Mouse (Mus musculus) hindbrain, embryonic 13.5 days (tissue): ENCODE results near the gene Rp2. TPM values are rescaled to one million over a fixed set of nuclear protein-coding genes. Genes with fewer than 3 reads are reported as not detected.
"Not testable (repeated sequence)": the region's sequence is repeated elsewhere in the genome, so short reads cannot be mapped to it uniquely, and the experiment has no call there.

Source experiments
- ATAC-seq: fragments of 200-750 bp; cut with Nextera tagmentation; 2 replicates; pipeline ENCODE4 v1.8.0; 2017; ENCODE audit warnings: moderate TSS enrichment; ENCODE audit not compliant: low FRiP score
- H3K27ac ChIP-seq: fragments of 300-500 bp; sonication (generic); 2 replicates; pipeline ENCODE4 v1.5.1; 2015; ENCODE audit warnings: inconsistent platforms, mild to moderate bottlenecking, moderate library complexity
- H3K27me3 ChIP-seq: fragments of 300-500 bp; sonication (generic); 2 replicates; pipeline ENCODE4 v1.6.1; 2015; ENCODE audit warnings: mild to moderate bottlenecking, inconsistent platforms
- H3K36me3 ChIP-seq: fragments of 300-500 bp; sonication (generic); 2 replicates; pipeline ENCODE4 v1.6.1; 2015; ENCODE audit warnings: mild to moderate bottlenecking, inconsistent platforms
- H3K4me1 ChIP-seq: fragments of 300-500 bp; sonication (generic); replicated peaks from 2 replicates; pipeline ENCODE4 v1.6.1; 2015; ENCODE audit warnings: inconsistent platforms
- H3K4me2 ChIP-seq: fragments of 300-500 bp; sonication (generic); 2 replicates; pipeline ENCODE4 v1.6.1; 2015; ENCODE audit warnings: inconsistent platforms, mild to moderate bottlenecking, moderate library complexity
- H3K4me3 ChIP-seq: fragments of 300-500 bp; sonication (generic); 2 replicates; pipeline ENCODE4 v1.5.1; 2015; ENCODE audit warnings: mild to moderate bottlenecking, inconsistent platforms
- H3K9ac ChIP-seq: fragments of 300-500 bp; sonication (generic); 2 replicates; pipeline ENCODE4 v1.6.1; 2015; ENCODE audit warnings: mild to moderate bottlenecking, inconsistent platforms
- H3K9me3 ChIP-seq: fragments of 300-500 bp; sonication (generic); 2 replicates; pipeline ENCODE4 v1.6.1; 2016; ENCODE audit warnings: inconsistent platforms
- WGBS: fragments of 180-500 bp; shearing (Covaris S2); methylation state at CpG from one replicate; pipeline ENCODE4 v1.1.7; 2015; 5-methylcytosine and 5-hydroxymethylcytosine counted together
- polyA plus RNA-seq: library from polyadenylated mRNA; unstranded; fragments of >200 nt; fragmentation: Nextera tagmentation; extraction: Ambion mirVana; gene quantifications from 2 replicates; pipeline ENCODE4 v1.2.1, GENCODE M21; 2015

Rp2 gene
- polyA plus RNA-seq, result 15.6 and 17.9 TPM in 2 replicates

DNA sequence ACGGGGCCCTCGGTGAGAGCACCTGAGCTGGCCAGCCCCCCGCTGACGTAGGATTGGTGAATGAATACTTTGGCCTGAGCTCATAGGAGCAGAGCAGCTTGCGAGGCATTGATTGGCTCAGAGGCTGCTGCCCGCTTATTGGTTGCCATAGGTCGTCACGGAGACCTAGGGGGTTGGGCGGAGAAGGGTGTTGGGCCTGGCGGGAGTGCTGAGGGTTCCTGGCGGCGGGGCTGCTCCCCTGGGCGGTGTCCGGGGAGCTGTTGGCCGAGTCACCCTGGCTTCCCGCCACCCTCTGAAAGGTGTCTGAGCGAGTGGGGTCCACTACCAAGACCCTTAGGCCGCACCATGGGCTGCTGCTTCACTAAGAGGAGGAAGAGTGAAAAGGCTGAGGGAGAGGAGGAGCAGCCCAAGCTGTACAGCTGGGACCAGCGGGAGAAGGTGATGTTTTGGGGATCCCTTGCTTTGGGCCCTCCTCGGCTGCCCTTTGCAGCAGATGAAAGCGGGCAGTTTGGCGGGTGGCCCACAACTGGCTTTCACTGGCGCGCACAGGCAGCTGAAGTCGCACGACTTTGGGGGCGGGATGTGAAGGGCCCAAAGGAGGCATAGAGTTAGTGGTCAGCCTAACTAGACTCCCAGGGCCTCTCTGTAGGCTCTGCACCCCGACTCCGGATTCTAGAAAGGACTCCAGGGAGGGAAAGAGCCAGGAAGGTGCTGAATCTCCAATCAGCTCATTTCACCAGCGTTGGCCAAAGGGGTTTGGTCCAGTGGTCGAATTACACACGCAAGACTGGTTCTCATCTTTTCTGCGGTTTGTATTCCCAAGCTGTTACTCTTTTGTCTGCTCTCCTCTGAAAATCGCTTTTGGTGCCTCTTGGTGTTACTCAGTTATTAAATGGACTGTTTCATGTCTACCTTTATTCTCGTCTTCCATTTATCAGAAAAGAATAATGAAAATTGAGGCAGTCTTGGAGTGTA is at the start of gene Rp2:
TSS of gene Rp2 (plus strand) at position 91 of the 975 bp plus-strand sequence.
- H3K4me1 ChIP-seq, result peaks cover 6% of the 10 kb centered on the region; the same call in 1 of the 2 replicates
- WGBS, result 16% methylated on average over 35 of the region's 35 CpGs
- H3K27me3 ChIP-seq, result no peaks in the 10 kb centered on the region
- peak; percentile 100 for ATAC-seq
- H3K36me3 ChIP-seq, result no peaks in the 10 kb centered on the region
- peak within 1 kb of the TSS; percentile 70 for H3K27ac ChIP-seq
- H3K4me2 ChIP-seq, result peak within 1 kb of the TSS; percentile 58
- H3K4me3 ChIP-seq, result peak within 1 kb of the TSS; percentile 57
- no peaks in the 10 kb centered on the region for H3K9me3 ChIP-seq
- H3K9ac ChIP-seq, result peak within 1 kb of the TSS; percentile 74

DNA sequence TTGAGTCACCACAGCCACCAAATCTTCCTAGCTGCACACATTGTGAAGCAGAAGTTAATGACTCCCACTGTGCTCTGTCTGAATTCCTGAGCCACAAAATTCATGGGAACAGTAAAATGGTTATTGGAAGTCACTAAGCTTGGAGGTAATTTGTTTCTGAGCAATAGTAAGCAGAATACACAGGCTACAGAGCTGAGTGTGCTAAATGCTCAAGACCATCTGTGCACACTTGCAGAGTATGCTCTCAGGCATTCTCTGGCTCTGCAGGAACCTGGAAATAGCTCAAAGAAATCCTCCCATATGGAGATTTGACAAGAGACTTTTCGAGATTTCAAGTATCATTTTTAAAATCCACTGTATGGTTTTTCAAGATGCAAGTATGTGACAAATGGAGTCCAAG is 31.5 kb upstream of the Rp2 start:
- WGBS, result 81% methylated on average over 1 of the region's 1 CpGs
- Histone ChIP-seq H3K27ac (no peak overlapping the region), H3K4me1 (no peaks in the 10 kb centered on the region), H3K4me3 (no peak overlapping the region), H3K27me3 (no peaks in the 10 kb centered on the region), H3K9ac (no peak overlapping the region), H3K9me3 (no peaks in the 10 kb centered on the region), H3K36me3 (no peaks in the 10 kb centered on the region), H3K4me2 (no peak overlapping the region)
- ATAC-seq, result no peak

DNA sequence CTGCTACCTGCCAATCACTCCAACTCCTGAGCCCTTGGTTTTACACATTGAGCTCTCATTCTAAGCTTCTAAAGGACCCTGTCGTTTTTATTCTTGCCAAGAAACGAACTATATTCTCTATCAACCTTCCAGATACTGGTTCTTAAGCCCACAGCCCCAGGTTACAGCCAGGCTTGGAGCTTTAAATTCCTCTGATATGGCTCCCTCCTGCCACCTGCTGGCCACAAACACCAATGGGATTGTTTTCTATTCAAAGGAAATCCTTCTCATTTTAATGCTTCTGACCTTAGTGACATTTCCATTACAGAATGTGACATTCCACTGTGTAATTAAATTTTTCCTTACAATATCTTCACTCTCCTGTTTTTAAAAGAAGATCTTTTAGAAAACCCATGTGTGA is 28.6 kb upstream of the Rp2 start:
- WGBS, result 19% methylated on average over 2 of the region's 2 CpGs
- H3K9me3 ChIP-seq, result no peaks in the 10 kb centered on the region
- no peak overlapping the region for H3K27ac ChIP-seq
- H3K4me1 ChIP-seq, result no peaks in the 10 kb centered on the region
- H3K9ac ChIP-seq, result no peak overlapping the region
- no peaks in the 10 kb centered on the region for H3K27me3 ChIP-seq
- H3K4me2 ChIP-seq, result no peak overlapping the region
- no peak for ATAC-seq
- no peak overlapping the region for H3K4me3 ChIP-seq
- H3K36me3 ChIP-seq, result no peaks in the 10 kb centered on the region

DNA sequence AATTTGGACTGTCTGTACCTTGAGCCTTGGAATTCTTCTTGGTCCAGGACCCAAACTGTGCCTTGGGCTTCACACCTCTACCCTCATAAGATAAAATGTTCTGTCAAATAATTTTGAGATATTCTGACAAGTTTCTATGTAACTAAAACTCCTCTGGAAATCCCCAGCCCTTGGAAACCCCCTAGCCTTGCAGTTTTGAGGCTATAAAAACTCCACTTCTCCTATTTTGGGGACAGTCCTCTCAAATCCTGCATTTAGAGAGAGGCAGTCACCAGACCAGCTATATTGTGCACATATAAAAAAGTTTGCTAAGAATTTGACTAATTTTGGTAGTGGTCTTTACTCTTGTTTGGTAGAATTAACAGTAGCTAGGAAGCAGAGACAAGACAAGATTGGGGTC is 19.3 kb upstream of the Rp2 start:
- Histone ChIP-seq H3K4me3 (no peak overlapping the region), H3K36me3 (no peaks in the 10 kb centered on the region), H3K4me1 (no peaks in the 10 kb centered on the region), H3K27me3 (no peaks in the 10 kb centered on the region), H3K9me3 (no peaks in the 10 kb centered on the region), H3K4me2 (no peak overlapping the region), H3K27ac (no peak overlapping the region), H3K9ac (no peak overlapping the region)
- ATAC-seq, result no peak

DNA sequence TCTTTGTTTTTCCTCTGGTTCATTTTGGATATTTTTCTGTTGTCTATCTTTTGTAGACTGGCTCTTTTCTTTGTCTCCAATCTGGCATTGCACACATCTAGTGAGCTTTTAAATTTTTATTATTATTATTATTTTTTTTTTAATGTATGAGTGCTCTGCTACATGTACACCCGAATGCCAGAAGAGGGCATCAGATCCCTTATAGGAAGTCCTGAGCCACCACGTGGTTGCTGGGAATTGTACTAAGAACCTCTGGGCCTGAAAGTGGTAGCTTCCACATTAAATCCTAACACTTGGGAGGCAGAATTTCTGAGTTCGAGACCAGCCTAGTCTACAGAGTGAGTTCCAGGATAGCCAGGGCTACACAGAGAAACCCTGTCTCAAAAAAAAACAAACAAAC is 17.9 kb upstream of the Rp2 start:
- no peak overlapping the region for H3K4me3 ChIP-seq
- no peak overlapping the region for H3K4me2 ChIP-seq
- H3K27me3 ChIP-seq, result no peaks in the 10 kb centered on the region
- H3K9me3 ChIP-seq, result no peaks in the 10 kb centered on the region
- 66% methylated on average over 3 of the region's 3 CpGs for WGBS
- H3K27ac ChIP-seq, result no peak overlapping the region
- H3K9ac ChIP-seq, result no peak overlapping the region
- H3K4me1 ChIP-seq, result no peaks in the 10 kb centered on the region
- no peaks in the 10 kb centered on the region for H3K36me3 ChIP-seq
- ATAC-seq, result no peak

DNA sequence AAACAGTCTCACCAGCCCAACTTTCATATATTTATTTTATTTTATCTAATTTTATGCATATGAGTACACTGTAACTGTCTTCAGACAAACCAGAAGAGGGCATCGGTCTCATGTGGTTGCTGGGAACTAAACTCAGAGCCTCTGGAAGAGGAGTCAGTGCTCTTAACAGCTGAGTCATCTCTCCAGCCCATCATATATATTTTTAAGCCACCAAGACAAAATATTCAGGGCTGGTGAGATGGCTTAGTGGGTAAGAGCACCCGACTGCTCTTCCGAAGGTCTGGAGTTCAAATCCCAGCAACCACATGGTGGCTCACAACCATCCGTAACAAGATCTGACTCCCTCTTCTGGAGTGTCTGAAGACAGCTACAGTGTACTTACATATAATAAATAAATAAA is 14.0 kb upstream of the Rp2 start:
- not testable (repeated sequence) for H3K4me1 ChIP-seq, H3K9me3 ChIP-seq, H3K36me3 ChIP-seq, H3K4me3 ChIP-seq, H3K27me3 ChIP-seq, H3K27ac ChIP-seq, H3K4me2 ChIP-seq, H3K9ac ChIP-seq, ATAC-seq
- 96% methylated on average over 4 of the region's 4 CpGs for WGBS

DNA sequence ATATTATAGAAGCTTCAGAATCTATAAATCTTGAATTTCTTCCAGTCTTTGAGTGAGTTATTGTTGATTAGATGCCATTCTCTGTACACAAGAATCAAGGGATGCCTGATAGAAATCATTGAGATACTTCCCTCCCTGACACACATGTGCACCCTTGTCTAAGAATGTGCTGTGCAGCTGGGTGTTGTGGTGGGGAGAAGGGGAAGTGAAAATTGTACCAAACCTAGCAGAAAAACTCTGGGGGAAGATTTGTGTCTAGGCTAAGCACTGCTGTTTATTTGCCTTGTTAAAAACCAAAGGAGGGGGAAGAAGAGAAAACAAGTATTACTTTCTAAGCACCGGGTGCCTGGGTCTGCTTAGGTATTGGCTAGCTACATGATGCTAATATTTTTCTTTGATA is 9.0 kb upstream of the Rp2 start:
- ATAC-seq, result no peak
- no peak overlapping the region for H3K27ac ChIP-seq
- 89% methylated on average over 1 of the region's 1 CpGs for WGBS
- no peaks in the 10 kb centered on the region for H3K27me3 ChIP-seq
- H3K4me2 ChIP-seq, result no peak overlapping the region
- no peaks in the 10 kb centered on the region for H3K4me1 ChIP-seq
- no peak overlapping the region for H3K9ac ChIP-seq
- H3K4me3 ChIP-seq, result no peak overlapping the region
- no peaks in the 10 kb centered on the region for H3K36me3 ChIP-seq
- no peaks in the 10 kb centered on the region for H3K9me3 ChIP-seq

DNA sequence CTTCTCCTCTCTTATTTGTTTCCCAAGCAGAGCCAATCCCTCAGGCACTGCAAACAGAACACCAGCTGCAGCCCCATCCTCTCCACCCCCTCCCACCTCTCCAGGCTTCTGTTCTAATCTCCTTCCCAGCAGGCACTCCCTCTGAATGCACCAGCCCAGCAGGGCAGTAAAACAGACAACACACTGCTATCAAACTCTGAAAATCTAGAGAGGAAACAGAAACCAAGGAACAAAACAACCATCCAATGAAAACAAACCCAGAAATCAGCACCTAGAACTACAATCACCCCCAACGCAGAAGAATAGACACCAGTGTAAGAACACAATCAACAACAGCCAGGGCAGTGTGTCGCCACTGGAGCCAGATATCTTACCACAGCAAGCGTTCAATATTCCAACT is 8.0 kb upstream of the Rp2 start:
- Histone ChIP-seq H3K4me2 (no peak overlapping the region), H3K27me3 (no peaks in the 10 kb centered on the region), H3K4me1 (no peaks in the 10 kb centered on the region), H3K9ac (no peak overlapping the region), H3K9me3 (no peaks in the 10 kb centered on the region), H3K4me3 (no peak overlapping the region), H3K27ac (no peak overlapping the region), H3K36me3 (no peaks in the 10 kb centered on the region)
- ATAC-seq, result no peak
- WGBS, result 32% methylated on average over 3 of the region's 3 CpGs

DNA sequence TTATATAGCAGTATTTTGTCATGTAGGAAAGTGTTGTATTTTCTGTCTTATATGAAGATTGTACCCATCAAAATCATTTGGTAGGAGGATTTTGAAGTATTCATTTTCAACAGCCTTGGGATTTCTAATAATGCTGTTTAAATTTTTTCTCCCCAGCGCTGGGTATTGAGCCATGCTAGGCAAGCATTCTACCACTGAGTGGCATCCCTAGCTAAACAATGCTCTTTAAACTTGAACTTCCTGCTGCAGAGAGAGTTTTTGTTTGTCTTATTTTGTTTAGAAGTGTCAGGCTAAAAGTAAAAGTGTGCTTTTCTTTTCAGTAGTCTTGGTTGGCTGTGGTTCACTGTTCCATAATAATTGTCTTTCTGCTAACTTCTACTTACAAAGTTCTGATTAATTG is 1.8 kb downstream of the Rp2 start:
- Histone ChIP-seq H3K9ac (no peak overlapping the region), H3K9me3 (no peaks in the 10 kb centered on the region), H3K4me2 (peak overlapping the region; percentile 40), H3K4me3 (peak overlapping the region; percentile 12; the same call in 1 of the 2 replicates), H3K27me3 (no peaks in the 10 kb centered on the region), H3K27ac (no peak overlapping the region), H3K4me1 (peaks cover 6% of the 10 kb centered on the region; the same call in 1 of the 2 replicates), H3K36me3 (no peaks in the 10 kb centered on the region)
- no peak for ATAC-seq
- WGBS, result 79% methylated on average over 1 of the region's 1 CpGs

DNA sequence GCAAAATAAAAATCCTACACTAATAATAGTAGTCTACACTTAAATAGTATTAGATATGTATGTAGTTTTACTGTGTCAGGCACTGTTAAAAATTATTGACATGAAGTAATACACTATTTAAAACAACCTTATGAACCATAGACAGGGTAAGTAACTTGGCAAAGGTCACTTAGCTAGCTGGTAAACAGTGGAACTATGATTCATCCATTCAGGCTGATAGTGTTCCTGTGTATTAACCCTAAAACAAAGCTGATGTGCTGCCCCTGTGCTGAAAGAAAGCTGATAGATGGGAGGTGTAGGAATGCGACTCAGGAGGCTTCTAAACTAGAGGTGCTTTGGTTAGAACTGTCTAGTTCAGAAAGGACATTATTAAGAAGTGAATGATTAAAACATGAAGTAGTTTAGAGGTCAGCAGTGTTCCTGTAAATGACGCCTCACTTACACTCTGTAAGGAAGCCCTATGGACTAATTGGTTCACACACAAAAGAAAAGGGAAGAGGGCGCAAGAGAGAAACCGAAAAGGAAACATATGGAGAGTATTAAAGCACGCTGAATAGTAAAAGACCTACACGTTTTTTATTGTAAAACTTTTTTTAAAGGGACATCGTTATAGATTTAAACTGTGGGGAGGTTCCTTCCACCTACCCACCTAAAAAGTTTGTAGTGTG is 15.2 kb downstream of the Rp2 start:
- no peak for ATAC-seq
- Histone ChIP-seq H3K27ac (no peak overlapping the region), H3K4me2 (no peak overlapping the region), H3K4me1 (no peaks in the 10 kb centered on the region), H3K27me3 (no peaks in the 10 kb centered on the region), H3K36me3 (peaks cover 4% of the 10 kb centered on the region), H3K9ac (no peak overlapping the region), H3K4me3 (no peak overlapping the region), H3K9me3 (no peaks in the 10 kb centered on the region)
- 75% methylated on average over 7 of the region's 7 CpGs for WGBS

DNA sequence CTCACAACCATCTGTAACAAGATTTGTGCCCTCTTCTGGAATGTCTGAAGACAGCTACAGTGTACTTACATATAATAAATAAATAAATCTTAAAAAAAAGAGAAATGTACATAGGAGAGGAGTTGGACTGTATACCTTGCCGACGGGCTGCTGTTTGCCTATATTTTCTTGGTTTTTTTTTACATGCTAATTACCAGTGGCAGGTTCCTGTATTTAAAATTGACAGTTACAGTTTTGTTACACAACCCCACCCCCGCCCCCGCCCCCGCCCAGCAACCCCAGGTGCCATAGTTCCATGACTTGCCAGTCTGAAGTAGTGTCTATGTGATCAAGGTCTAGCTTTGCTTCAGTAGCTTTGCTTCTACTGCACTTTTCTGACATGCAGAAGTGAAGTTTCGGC is 18.0 kb downstream of the Rp2 start:
- H3K4me2 ChIP-seq, result no peak overlapping the region
- WGBS, result 93% methylated on average over 6 of the region's 6 CpGs
- peaks cover 4% of the 10 kb centered on the region for H3K36me3 ChIP-seq
- no peak for ATAC-seq
- H3K4me3 ChIP-seq, result no peak overlapping the region
- no peak overlapping the region for H3K27ac ChIP-seq
- H3K4me1 ChIP-seq, result no peaks in the 10 kb centered on the region
- no peaks in the 10 kb centered on the region for H3K9me3 ChIP-seq
- no peaks in the 10 kb centered on the region for H3K27me3 ChIP-seq
- H3K9ac ChIP-seq, result no peak overlapping the region

DNA sequence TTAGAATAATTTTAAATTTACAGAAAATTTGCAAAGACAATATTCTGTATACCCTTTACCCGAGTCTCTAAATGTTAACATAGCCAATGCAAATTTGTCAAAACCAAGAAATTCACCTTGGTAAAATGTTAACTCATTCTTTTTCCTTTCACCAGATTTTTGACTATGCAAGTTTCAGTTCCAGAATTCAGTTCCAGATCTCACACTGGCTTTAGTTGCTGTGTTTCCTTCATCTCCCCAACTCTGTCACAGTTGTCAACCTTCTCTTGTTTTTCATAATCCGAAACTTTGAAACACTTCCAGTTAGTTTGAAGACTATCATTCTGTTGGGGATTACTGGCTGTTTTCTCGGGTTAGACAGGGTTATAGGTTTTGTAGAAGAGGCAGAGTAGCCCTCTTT is 22.7 kb downstream of the Rp2 start:
- Histone ChIP-seq H3K9me3 (no peaks in the 10 kb centered on the region), H3K27ac (no peak overlapping the region), H3K4me1 (no peaks in the 10 kb centered on the region), H3K27me3 (no peaks in the 10 kb centered on the region), H3K9ac (no peak overlapping the region), H3K4me3 (no peak overlapping the region), H3K36me3 (peaks cover 9% of the 10 kb centered on the region), H3K4me2 (no peak overlapping the region)
- 89% methylated on average over 3 of the region's 3 CpGs for WGBS
- ATAC-seq, result no peak

DNA sequence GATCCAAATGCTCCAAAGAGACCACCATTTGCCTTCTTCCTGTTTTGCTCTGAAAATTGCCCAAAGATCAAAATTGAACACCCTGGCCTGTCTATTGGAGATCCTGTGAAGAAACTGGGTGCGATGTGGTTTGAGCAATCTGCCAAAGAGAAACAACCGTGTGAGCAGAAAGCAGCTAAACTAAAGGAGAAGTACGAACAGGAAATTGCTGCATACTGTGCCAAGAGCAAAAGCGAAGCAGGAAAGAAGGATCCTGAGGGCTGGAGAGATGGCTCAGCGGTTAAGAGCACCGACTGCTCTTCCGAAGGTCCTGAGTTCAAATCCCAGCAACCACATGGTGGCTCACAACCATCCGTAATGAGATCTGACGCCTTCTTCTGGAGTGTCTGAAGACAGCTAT is 27.7 kb downstream of the Rp2 start:
- not testable (repeated sequence) for H3K4me2 ChIP-seq, H3K4me3 ChIP-seq, H3K27me3 ChIP-seq, ATAC-seq, H3K9me3 ChIP-seq, H3K4me1 ChIP-seq, H3K9ac ChIP-seq, H3K27ac ChIP-seq, H3K36me3 ChIP-seq
- 92% methylated on average over 9 of the region's 9 CpGs for WGBS
